Mouse (Mus musculus): ENCODE measurements around the gene Sh2d1b2. TPM values are rescaled to one million over a fixed set of nuclear protein-coding genes. Genes with fewer than 3 reads are reported as not detected.

Gene Sh2d1b2
- polyA plus RNA-seq, 2 experiments from 2014 or later = not detected

DNA sequence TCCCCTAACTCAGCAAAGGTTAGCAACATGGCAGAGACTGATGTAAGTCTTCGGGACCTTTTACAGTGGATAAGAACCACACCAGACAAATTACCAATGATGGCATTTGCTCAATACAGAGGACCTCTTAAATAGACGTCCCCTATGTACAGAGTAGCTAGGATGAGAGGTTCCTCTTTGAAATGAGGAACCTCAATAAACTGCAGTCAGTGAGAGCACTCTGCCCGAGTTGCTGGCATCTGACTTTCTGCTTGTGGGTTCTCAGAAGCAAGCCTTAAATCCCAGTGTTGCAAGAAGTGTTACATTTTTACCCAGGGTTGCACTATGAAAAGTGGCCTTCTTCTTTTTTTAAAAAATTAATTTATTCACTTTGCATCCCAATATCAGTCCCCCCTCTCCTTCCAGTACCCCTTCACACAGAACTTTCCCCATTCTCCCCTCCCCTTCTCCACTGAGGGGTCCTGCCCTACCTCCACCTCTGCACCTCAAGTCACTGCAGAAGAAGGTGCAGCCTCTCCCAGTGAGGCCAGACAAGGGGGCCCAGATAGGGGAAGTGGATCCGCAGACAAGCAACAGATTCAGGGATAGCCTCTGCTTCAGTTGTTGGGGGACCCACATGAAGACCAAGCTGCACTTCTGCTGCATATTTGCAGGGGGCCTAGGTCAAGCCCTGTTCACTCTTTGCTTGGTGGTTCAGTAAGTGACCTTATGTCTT is 50.0 kb downstream of the Sh2d1b2 start:
- ATAC-seq = no peak

- ATAC-seq = no peak
Measured at GRCm38 (mm10) chr1:170292239-170292951, 59.8 kb downstream of the Sh2d1b2 start.

- ATAC-seq = no peak
Measured at GRCm38 (mm10) chr1:170293257-170293656, 60.7 kb downstream of the Sh2d1b2 start.

DNA sequence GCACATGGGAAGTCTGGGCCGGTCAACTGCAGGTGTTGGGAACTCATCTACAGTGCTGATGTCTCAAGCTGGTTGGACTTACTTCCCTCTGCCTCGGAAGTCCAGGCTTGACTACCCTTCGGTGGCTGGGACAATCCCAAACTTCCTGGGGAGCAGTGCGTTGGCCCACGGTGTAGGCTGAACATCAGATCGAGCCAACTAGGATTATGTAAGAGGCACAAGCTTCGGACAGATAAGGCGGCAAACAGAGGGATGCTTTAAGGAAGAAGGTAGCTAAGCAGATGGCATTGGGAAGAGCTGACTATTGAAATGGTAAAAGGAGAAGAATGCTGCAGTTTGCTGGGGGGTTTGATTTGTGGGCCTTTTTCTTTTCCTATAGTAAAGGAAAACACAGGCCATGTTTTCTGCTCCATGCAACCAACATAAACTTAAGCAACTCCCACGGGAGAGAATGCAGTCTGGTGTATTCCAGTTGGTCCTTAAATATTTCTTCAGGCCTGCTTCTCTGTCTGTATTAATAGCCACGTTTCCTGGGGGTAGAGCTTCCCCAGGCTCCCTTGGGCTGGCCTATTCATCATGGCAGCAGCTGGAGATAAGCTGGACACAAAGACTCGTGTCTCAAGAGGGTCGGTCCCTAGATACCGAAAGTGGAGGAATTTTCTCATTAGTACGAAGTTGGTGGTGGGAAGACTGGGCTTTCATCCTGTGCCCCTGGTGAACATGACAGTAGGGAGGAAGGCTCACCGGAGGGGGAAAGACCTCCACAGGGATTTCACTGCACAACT is 62.4 kb downstream of the Sh2d1b2 start:
- no peak for ATAC-seq

- ATAC-seq = no peak
Measured at GRCm38 (mm10) chr1:170299496-170299895, 66.9 kb downstream of the Sh2d1b2 start.

- no peak for ATAC-seq
Measured at GRCm38 (mm10) chr1:170301686-170302085, 69.1 kb downstream of the Sh2d1b2 start.

GRCm38 (mm10) chr1:170302456-170302855 is 69.9 kb downstream of the Sh2d1b2 start:
- ATAC-seq = no peak

DNA sequence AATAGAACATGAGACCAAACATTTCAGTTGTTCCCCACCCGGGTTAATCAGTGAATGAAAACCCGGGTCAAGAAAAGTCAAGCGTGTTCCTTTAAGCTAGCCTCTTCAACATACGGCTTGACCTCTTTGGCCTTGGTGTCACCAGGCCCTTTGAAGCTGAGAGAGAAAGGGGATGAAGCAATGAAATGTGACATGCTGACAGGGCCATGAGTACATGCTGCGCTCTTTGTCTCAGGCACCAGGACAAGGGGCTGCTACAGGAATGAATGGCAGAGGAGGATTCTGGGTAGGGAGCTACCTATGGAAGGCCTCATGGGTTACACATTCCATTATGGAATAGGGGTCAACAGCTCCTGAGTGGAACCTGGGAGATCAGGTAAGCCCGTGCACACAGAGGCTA is 70.6 kb downstream of the Sh2d1b2 start:
- ATAC-seq = no peak

Other genes with a start within 250 kb of the Sh2d1b2 start
- under 1 TPM in 1 of 2 experiments, not detected in 1; 0.08 TPM for gene Ddr2, start 122.0 kb upstream of the Sh2d1b2 start, polyA plus RNA-seq (2017; shearing (Covaris generic))
- 10 to 100 TPM; 17.0 to 17.3 TPM for gene Uap1, start 57.8 kb upstream of the Sh2d1b2 start, polyA plus RNA-seq (2017; shearing (Covaris generic))
- 10 to 100 TPM; 13.8 to 13.9 TPM for gene Uhmk1, start 17.4 kb upstream of the Sh2d1b2 start, polyA plus RNA-seq (2017; shearing (Covaris generic))
- under 1 TPM in 1 of 2 experiments, not detected in 1; 0.31 TPM for gene Sh2d1b1, start 44.6 kb downstream of the Sh2d1b2 start, polyA plus RNA-seq (2017; shearing (Covaris generic))
- gene Gm7694, start 73.6 kb downstream of the Sh2d1b2 start, polyA plus RNA-seq (2017; shearing (Covaris generic)) = not detected
- gene Spata46, start 76.1 kb downstream of the Sh2d1b2 start, polyA plus RNA-seq (2017; shearing (Covaris generic)) = not detected

Measured in activated CD4-positive, CD25-positive, alpha-beta regulatory T cell, adult 4 months (primary cell).